ENCODE assay signal across 11 mouse cellular contexts in the genomic region with DNA sequence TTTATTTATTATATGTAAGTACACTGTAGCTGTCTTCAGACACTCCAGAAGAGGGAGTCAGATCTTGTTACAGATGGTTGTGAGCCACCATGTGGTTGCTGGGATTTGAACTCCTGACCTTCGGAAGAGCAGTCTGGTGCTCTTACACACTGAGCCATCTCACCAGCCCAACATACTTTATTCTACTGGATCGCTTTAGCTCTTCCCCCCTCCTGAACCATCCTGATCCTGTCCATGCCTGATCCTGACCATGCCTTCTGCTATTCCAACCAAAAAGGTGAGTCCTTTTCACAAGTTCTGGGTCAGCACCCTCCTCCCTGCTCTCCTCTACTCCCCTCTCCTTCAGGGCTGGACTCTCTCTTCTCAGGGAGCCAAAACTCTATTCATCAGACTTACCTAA. TPM values are rescaled to one million over a fixed set of nuclear protein-coding genes. Genes with fewer than 3 reads are reported as not detected.
DNase-seq lines count a peak whose midpoint lies in the region; ATAC-seq and TF ChIP-seq lines count a peak whose summit lies in the region.
"Not testable (repeated sequence)": the region's sequence is repeated elsewhere in the genome, so short reads cannot be mapped to it uniquely, and the experiment has no call there.
"Had no signal": no experiment of that assay in that cellular context is flagged by ENCODE, and none has a peak within 500 bp of the region (broad histone marks: within the 10 kb centered on the region; RNA-seq: fewer than 3 reads in every experiment).

No protein-coding gene starts in this region.

- not testable (repeated sequence) for TF ChIP-seq EP300 in liver, postnatal 0 days (IDR thresholded peaks at IDR 0.05; ENCODE audit: low read depth)

- not testable (repeated sequence) for H3K9me3 ChIP-seq in G1E (replicated peaks); forebrain, embryonic 12.5 days; heart, embryonic 13.5 days; intestine, embryonic 15.5 days; liver, embryonic 11.5 days (ENCODE audit: control insufficient read depth, low read length); liver, postnatal 0 days (ENCODE audit: low read length); midbrain, embryonic 14.5 days (ENCODE audit: control insufficient read depth, low read length); neural tube, embryonic 13.5 days

- peak overlapping the region; percentile 94; the same call in 1 of the 2 replicates for H3K4me3 ChIP-seq in G1E (ENCODE audit: low read depth, low read length)
- H3K4me3 ChIP-seq in forebrain, embryonic 12.5 days (replicated peaks); heart, embryonic 13.5 days; intestine, embryonic 15.5 days (replicated peaks); liver, embryonic 11.5 days (ENCODE audit: low read depth, low read length); liver, postnatal 0 days (ENCODE audit: low read depth, low read length); midbrain, embryonic 14.5 days (replicated peaks; ENCODE audit: low read depth, low read length); neural tube, embryonic 13.5 days: not testable (repeated sequence)

- H3K4me2 ChIP-seq in forebrain, embryonic 12.5 days, result peak overlapping the region; percentile 86
- peak overlapping the region; percentile 94 for H3K4me2 ChIP-seq in heart, embryonic 13.5 days
- peak overlapping the region; percentile 85; the same call in 1 of the 2 replicates for H3K4me2 ChIP-seq in intestine, embryonic 15.5 days (replicated peaks)
- H3K4me2 ChIP-seq in liver, embryonic 11.5 days, result peak overlapping the region; percentile 74
- H3K4me2 ChIP-seq in liver, postnatal 0 days (ENCODE audit: low read depth, low read length), result not testable (repeated sequence)
- H3K4me2 ChIP-seq in midbrain, embryonic 14.5 days (ENCODE audit: low read length), result peak overlapping the region; percentile 88; the same call in 1 of the 2 replicates
- peak overlapping the region; percentile 87 for H3K4me2 ChIP-seq in neural tube, embryonic 13.5 days

- H3K36me3 ChIP-seq in G1E (replicated peaks), result peaks cover 55% of the 10 kb centered on the region
- peaks cover 46% of the 10 kb centered on the region for H3K36me3 ChIP-seq in forebrain, embryonic 12.5 days (replicated peaks)
- peaks cover 42% of the 10 kb centered on the region for H3K36me3 ChIP-seq in heart, embryonic 13.5 days
- H3K36me3 ChIP-seq in intestine, embryonic 15.5 days, result peaks cover 33% of the 10 kb centered on the region
- peaks cover 33% of the 10 kb centered on the region for H3K36me3 ChIP-seq in liver, embryonic 11.5 days (ENCODE audit: control insufficient read depth, insufficient read depth, low read length)
- H3K36me3 ChIP-seq in liver, postnatal 0 days (replicated peaks; ENCODE audit: insufficient read depth, low read length), result peaks cover 35% of the 10 kb centered on the region
- H3K36me3 ChIP-seq in midbrain, embryonic 14.5 days (ENCODE audit: control insufficient read depth, insufficient read depth, low read length), result peaks cover 44% of the 10 kb centered on the region
- H3K36me3 ChIP-seq in neural tube, embryonic 13.5 days, result peaks cover 44% of the 10 kb centered on the region

- H3K4me1 ChIP-seq in G1E (ENCODE audit: insufficient read depth, low read depth, low read length), result peaks cover 27% of the 10 kb centered on the region
- peaks cover 12% of the 10 kb centered on the region for H3K4me1 ChIP-seq in forebrain, embryonic 12.5 days
- H3K4me1 ChIP-seq in heart, embryonic 13.5 days, result peaks cover 18% of the 10 kb centered on the region
- H3K4me1 ChIP-seq in intestine, embryonic 15.5 days (replicated peaks); liver, embryonic 11.5 days (replicated peaks; ENCODE audit: control insufficient read depth, insufficient read depth, low read length); midbrain, embryonic 14.5 days (ENCODE audit: control insufficient read depth, insufficient read depth, low read length): not testable (repeated sequence)
- H3K4me1 ChIP-seq in liver, postnatal 0 days (ENCODE audit: insufficient read depth), result peaks cover 17% of the 10 kb centered on the region
- H3K4me1 ChIP-seq in neural tube, embryonic 13.5 days (replicated peaks), result peaks cover 12% of the 10 kb centered on the region

- not testable (repeated sequence) for DNase-seq in G1E (ENCODE audit: low spot score); liver, embryonic 11.5 days (ENCODE audit: low spot score); liver, postnatal 0 days; midbrain, embryonic 14.5 days

- TF ChIP-seq CTCF in G1E (IDR thresholded peaks at IDR 0.05; ENCODE audit: low read depth, low read length); liver, postnatal 0 days (IDR thresholded peaks at IDR 0.05; ENCODE audit: low read depth): not testable (repeated sequence)

- H3K27ac ChIP-seq in forebrain, embryonic 12.5 days; heart, embryonic 13.5 days (replicated peaks); intestine, embryonic 15.5 days; liver, embryonic 11.5 days (ENCODE audit: low read depth, low read length); liver, postnatal 0 days (ENCODE audit: low read depth); midbrain, embryonic 14.5 days (replicated peaks; ENCODE audit: low read depth, low read length); neural tube, embryonic 13.5 days (replicated peaks): not testable (repeated sequence)

- 0 out of 2 replicates have a peak overlapping the region, but pooled peaks have one; percentile 82 for H3K9ac ChIP-seq in forebrain, embryonic 12.5 days
- H3K9ac ChIP-seq in heart, embryonic 13.5 days, result peak overlapping the region; percentile 91; the same call in 1 of the 2 replicates
- not testable (repeated sequence) for H3K9ac ChIP-seq in intestine, embryonic 15.5 days; liver, embryonic 11.5 days (ENCODE audit: low read depth, low read length); midbrain, embryonic 14.5 days (replicated peaks; ENCODE audit: low read length); neural tube, embryonic 13.5 days
- H3K9ac ChIP-seq in liver, postnatal 0 days (replicated peaks), result 0 out of 2 replicates have a peak overlapping the region, but pooled peaks have one; percentile 30

- WGBS in forebrain, embryonic 12.5 days, result 92% methylated on average over 2 of the region's 2 CpGs
- WGBS in heart, embryonic 13.5 days, result 92% methylated on average over 2 of the region's 2 CpGs
- 88% methylated on average over 2 of the region's 2 CpGs for WGBS in intestine, embryonic 15.5 days
- WGBS in liver, embryonic 11.5 days, result 93% methylated on average over 2 of the region's 2 CpGs
- 95% methylated on average over 2 of the region's 2 CpGs for WGBS in liver, postnatal 0 days (ENCODE audit: insufficient replicate concordance)
- 90% methylated on average over 2 of the region's 2 CpGs for WGBS in midbrain, embryonic 14.5 days
- whole genome bisulfite sequencing in neural tube, embryonic 13.5 days, result 88% methylated on average over 2 of the region's 2 CpGs

- ATAC-seq in G1E (ENCODE audit: extremely low read depth, insufficient number of reproducible peaks, low FRiP score, poor library complexity, severe bottlenecking); forebrain, embryonic 12.5 days (ENCODE audit: low FRiP score); heart, embryonic 13.5 days (ENCODE audit: extremely low read depth, insufficient number of reproducible peaks, low FRiP score, low TSS enrichment); intestine, embryonic 15.5 days; liver, embryonic 11.5 days (replicated peaks; ENCODE audit: low FRiP score); liver, postnatal 0 days; midbrain, embryonic 14.5 days (ENCODE audit: low FRiP score, low TSS enrichment); neural tube, embryonic 13.5 days (ENCODE audit: low read depth): not testable (repeated sequence)

- H3K27me3 ChIP-seq in G1E (ENCODE audit: insufficient read depth, low read length); forebrain, embryonic 12.5 days; heart, embryonic 13.5 days (replicated peaks); intestine, embryonic 15.5 days (replicated peaks); liver, embryonic 11.5 days (replicated peaks; ENCODE audit: control insufficient read depth, insufficient read depth, low read length); liver, postnatal 0 days (ENCODE audit: insufficient read depth, low read length); midbrain, embryonic 14.5 days (ENCODE audit: control insufficient read depth, insufficient read depth, low read length); neural tube, embryonic 13.5 days: not testable (repeated sequence)

RNA-seq across cellular contexts. Expression of a gene that starts 1.6 kb away (rescaled TPM):
- total RNA-seq in G1E (2014; fragmentation: Nextera tagmentation), result 29.0 and 30.3 TPM in 2 replicates
- 32.2 and 36.5 TPM in 2 replicates for total RNA-seq in G1E (2017)
- polyA plus RNA-seq in G1E (2012), result 112 and 117 TPM in 2 replicates
- polyA plus RNA-seq in forebrain, embryonic 12.5 days (2016; fragmentation: Nextera tagmentation; extraction: Ambion mirVana), result 16.5 and 17.1 TPM in 2 replicates
- polyA plus RNA-seq in heart, embryonic 13.5 days (2015; fragmentation: Nextera tagmentation; extraction: Ambion mirVana), result 8.5 and 9.8 TPM in 2 replicates
- polyA plus RNA-seq in intestine, embryonic 15.5 days (2015; fragmentation: Nextera tagmentation; extraction: Ambion mirVana), result 10.7 and 11.3 TPM in 2 replicates
- 18.5 and 19.4 TPM in 2 replicates for polyA plus RNA-seq in liver, embryonic 11.5 days (2014; fragmentation: Nextera tagmentation; extraction: Ambion mirVana)
- 3.3 and 3.4 TPM in 2 replicates for polyA plus RNA-seq in liver, postnatal 0 days (2015; fragmentation: Nextera tagmentation; extraction: Ambion mirVana)
- 8.5 and 9.8 TPM in 2 replicates for polyA plus RNA-seq in midbrain, embryonic 14.5 days (2014; fragmentation: Nextera tagmentation; extraction: Ambion mirVana)
- 9.0 and 10.6 TPM in 2 replicates for polyA plus RNA-seq in neural tube, embryonic 13.5 days (2015; fragmentation: Nextera tagmentation; extraction: Ambion mirVana)

RNA-seq across cellular contexts. Expression of a gene that starts 9.0 kb away (rescaled TPM):
- total RNA-seq in G1E (2014; fragmentation: Nextera tagmentation) (76.6 and 83.4 TPM in 2 replicates), G1E (2017) (13.5 and 14.6 TPM in 2 replicates)
- 50.1 and 51.7 TPM in 2 replicates for polyA plus RNA-seq in G1E (2012)
- 37.4 and 43.0 TPM in 2 replicates for polyA plus RNA-seq in forebrain, embryonic 12.5 days (2016; fragmentation: Nextera tagmentation; extraction: Ambion mirVana)
- 35.8 and 42.0 TPM in 2 replicates for polyA plus RNA-seq in heart, embryonic 13.5 days (2015; fragmentation: Nextera tagmentation; extraction: Ambion mirVana)
- 59.6 and 60.4 TPM in 2 replicates for polyA plus RNA-seq in intestine, embryonic 15.5 days (2015; fragmentation: Nextera tagmentation; extraction: Ambion mirVana)
- 63.6 and 67.9 TPM in 2 replicates for polyA plus RNA-seq in liver, embryonic 11.5 days (2014; fragmentation: Nextera tagmentation; extraction: Ambion mirVana)
- polyA plus RNA-seq in liver, postnatal 0 days (2015; fragmentation: Nextera tagmentation; extraction: Ambion mirVana), result 20.2 and 20.9 TPM in 2 replicates
- 26.8 and 37.8 TPM in 2 replicates for polyA plus RNA-seq in midbrain, embryonic 14.5 days (2014; fragmentation: Nextera tagmentation; extraction: Ambion mirVana)
- polyA plus RNA-seq in neural tube, embryonic 13.5 days (2015; fragmentation: Nextera tagmentation; extraction: Ambion mirVana), result 33.3 and 33.8 TPM in 2 replicates

RNA-seq across cellular contexts. Expression of a gene that starts 42.3 kb away (rescaled TPM):
- 477 and 495 TPM in 2 replicates for total RNA-seq in G1E (2014; fragmentation: Nextera tagmentation)
- 212 and 267 TPM in 2 replicates for total RNA-seq in G1E (2017)
- 28.0 and 92.4 TPM in 2 replicates for polyA plus RNA-seq in G1E (2012)
- polyA plus RNA-seq in forebrain, embryonic 12.5 days (2016; fragmentation: Nextera tagmentation; extraction: Ambion mirVana), result 1,113 and 1,114 TPM in 2 replicates
- 819 and 833 TPM in 2 replicates for polyA plus RNA-seq in heart, embryonic 13.5 days (2015; fragmentation: Nextera tagmentation; extraction: Ambion mirVana)
- polyA plus RNA-seq in intestine, embryonic 15.5 days (2015; fragmentation: Nextera tagmentation; extraction: Ambion mirVana), result 875 and 888 TPM in 2 replicates
- polyA plus RNA-seq in liver, embryonic 11.5 days (2014; fragmentation: Nextera tagmentation; extraction: Ambion mirVana), result 772 and 827 TPM in 2 replicates
- 369 and 531 TPM in 2 replicates for polyA plus RNA-seq in liver, postnatal 0 days (2015; fragmentation: Nextera tagmentation; extraction: Ambion mirVana)
- 1,251 and 1,332 TPM in 2 replicates for polyA plus RNA-seq in midbrain, embryonic 14.5 days (2014; fragmentation: Nextera tagmentation; extraction: Ambion mirVana)
- 1,127 and 1,268 TPM in 2 replicates for polyA plus RNA-seq in neural tube, embryonic 13.5 days (2015; fragmentation: Nextera tagmentation; extraction: Ambion mirVana)

RNA-seq across cellular contexts. Expression of a gene that starts 43.2 kb away (rescaled TPM):
- total RNA-seq in G1E (2014; fragmentation: Nextera tagmentation) (not detected in 2 replicates), G1E (2017) (not detected in 2 replicates)
- 0.22 and 0.45 TPM in 2 replicates for polyA plus RNA-seq in G1E (2012)
- 0.91 and 0.97 TPM in 2 replicates for polyA plus RNA-seq in forebrain, embryonic 12.5 days (2016; fragmentation: Nextera tagmentation; extraction: Ambion mirVana)
- 0.68 and 0.70 TPM in 2 replicates for polyA plus RNA-seq in heart, embryonic 13.5 days (2015; fragmentation: Nextera tagmentation; extraction: Ambion mirVana)
- 0.23 and 0.40 TPM in 2 replicates for polyA plus RNA-seq in intestine, embryonic 15.5 days (2015; fragmentation: Nextera tagmentation; extraction: Ambion mirVana)
- 0.18 and 0.34 TPM in 2 replicates for polyA plus RNA-seq in liver, embryonic 11.5 days (2014; fragmentation: Nextera tagmentation; extraction: Ambion mirVana)
- 0.17 and 0.18 TPM in 2 replicates for polyA plus RNA-seq in liver, postnatal 0 days (2015; fragmentation: Nextera tagmentation; extraction: Ambion mirVana)
- 0.42 and 0.58 TPM in 2 replicates for polyA plus RNA-seq in midbrain, embryonic 14.5 days (2014; fragmentation: Nextera tagmentation; extraction: Ambion mirVana)
- polyA plus RNA-seq in neural tube, embryonic 13.5 days (2015; fragmentation: Nextera tagmentation; extraction: Ambion mirVana), result 0.52 and 0.73 TPM in 2 replicates
- total RNA-seq: heart, adult 8-10 months; heart, postnatal 36 days had no signal
- polyA plus RNA-seq: neural tube, embryonic 11.5 days had no signal

RNA-seq across cellular contexts. Expression of a gene that starts 43.3 kb away (rescaled TPM):
- 3.3 and 4.4 TPM in 2 replicates for total RNA-seq in G1E (2014; fragmentation: Nextera tagmentation)
- total RNA-seq in G1E (2017), result 15.3 and 15.7 TPM in 2 replicates
- polyA plus RNA-seq in G1E (2012), result 27.1 and 28.3 TPM in 2 replicates
- polyA plus RNA-seq in forebrain, embryonic 12.5 days (2016; fragmentation: Nextera tagmentation; extraction: Ambion mirVana), result 54.8 and 62.3 TPM in 2 replicates
- polyA plus RNA-seq in heart, embryonic 13.5 days (2015; fragmentation: Nextera tagmentation; extraction: Ambion mirVana), result 13.0 and 15.3 TPM in 2 replicates
- 73.0 and 77.0 TPM in 2 replicates for polyA plus RNA-seq in intestine, embryonic 15.5 days (2015; fragmentation: Nextera tagmentation; extraction: Ambion mirVana)
- 29.3 and 29.7 TPM in 2 replicates for polyA plus RNA-seq in liver, embryonic 11.5 days (2014; fragmentation: Nextera tagmentation; extraction: Ambion mirVana)
- 3.8 and 4.6 TPM in 2 replicates for polyA plus RNA-seq in liver, postnatal 0 days (2015; fragmentation: Nextera tagmentation; extraction: Ambion mirVana)
- 63.6 and 71.3 TPM in 2 replicates for polyA plus RNA-seq in midbrain, embryonic 14.5 days (2014; fragmentation: Nextera tagmentation; extraction: Ambion mirVana)
- 65.5 and 69.2 TPM in 2 replicates for polyA plus RNA-seq in neural tube, embryonic 13.5 days (2015; fragmentation: Nextera tagmentation; extraction: Ambion mirVana)
